Mouse (Mus musculus) ES-E14 (cell line): ENCODE data around the gene Ranbp6. TPM values are rescaled to one million over a fixed set of nuclear protein-coding genes. Genes with fewer than 3 reads are reported as not detected.

Experiments
- DNase-seq: peaks from one replicate; pipeline ENCODE4 v3.0.0-alpha.2; 2013; ENCODE audit warnings: low read depth, low spot score
- H3K27ac ChIP-seq: 2 replicates; pipeline ENCODE4 v1.5.1; 2012; ENCODE audit warnings: low read depth, mild to moderate bottlenecking, low read length, moderate library complexity, mixed read lengths; ENCODE audit not compliant: poor library complexity, insufficient read depth, severe bottlenecking
- H3K36me3 ChIP-seq: 2 replicates; pipeline ENCODE4 v1.6.1; 2012; ENCODE audit warnings: mild to moderate bottlenecking, low read length, moderate library complexity, mixed read lengths; ENCODE audit not compliant: control insufficient read depth, poor library complexity, insufficient read depth, severe bottlenecking
- H3K4me1 ChIP-seq, 2 experiments: fragments of 150-350 bp in 1 of 2; sonication (generic) in 1 of 2; 2 replicates each; pipeline ENCODE4 v1.6.1; 2012; ENCODE audit warnings: low read length in 2 of 2, mild to moderate bottlenecking in 1 of 2, mixed read lengths in 1 of 2; ENCODE audit not compliant: control insufficient read depth in 2 of 2, insufficient read depth in 2 of 2, poor library complexity in 1 of 2
- H3K4me3 ChIP-seq, 2 experiments: fragments of 150-350 bp in 1 of 2; sonication (generic) in 1 of 2; 2 replicates each; pipeline ENCODE4 v1.5.1; 2012; ENCODE audit warnings: low read length in 2 of 2, low read depth in 1 of 2, mild to moderate bottlenecking in 1 of 2, mixed read lengths in 1 of 2; ENCODE audit not compliant: insufficient read depth in 1 of 2, poor library complexity in 1 of 2, severe bottlenecking in 1 of 2
- H3K9ac ChIP-seq: 2 replicates; pipeline ENCODE4 v1.6.1; 2012; ENCODE audit warnings: low read depth, mild to moderate bottlenecking, low read length, mixed read lengths; ENCODE audit not compliant: poor library complexity, insufficient read depth, severe bottlenecking
- H3K9me3 ChIP-seq: fragments of 150-350 bp; sonication (generic); 2 replicates; pipeline ENCODE4 v1.6.1; 2012; ENCODE audit warnings: low read depth, mild to moderate bottlenecking, low read length; ENCODE audit not compliant: control insufficient read depth, insufficient read depth
- CHD2 ChIP-seq: IDR thresholded peaks from 2 replicates; pipeline ENCODE4 v1.6.1; 2014; ENCODE audit warnings: mild to moderate bottlenecking, low read depth, low read length, inconsistent platforms
- HCFC1 ChIP-seq: IDR thresholded peaks from 2 replicates; pipeline ENCODE4 v1.6.1; 2012; ENCODE audit warnings: low read length, inconsistent platforms, borderline replicate concordance; ENCODE audit not compliant: insufficient read depth
- MAFK ChIP-seq: IDR thresholded peaks from 2 replicates; pipeline ENCODE4 v1.6.1; 2014; ENCODE audit warnings: mild to moderate bottlenecking, low read depth, low read length, inconsistent platforms; ENCODE audit not compliant: insufficient read depth
- ZC3H11A ChIP-seq: IDR thresholded peaks from 2 replicates; pipeline ENCODE4 v1.6.1; 2012; ENCODE audit warnings: low read depth, mild to moderate bottlenecking, inconsistent platforms, low read length, borderline replicate concordance
- ZNF384 ChIP-seq: IDR thresholded peaks from 2 replicates; pipeline ENCODE4 v1.6.1; 2012; ENCODE audit warnings: low read depth, low read length, inconsistent platforms
- in situ Hi-C, 2 experiments: fragments of 600-800 bp; cut with MboI; formaldehyde crosslinking; loops; one replicate each; pipeline ENCODE4 v1.15.1; 2025; ENCODE audit warnings: low sequenced_read_pairs in 2 of 2, inconsistent platforms in 1 of 2; ENCODE audit not compliant: unreplicated experiment in 2 of 2
- total RNA-seq: library from RNA; depleted of rRNA; stranded (reverse); fragments of 300-350 nt; gene quantifications from 2 replicates; pipeline ENCODE4 v1.2.3, GENCODE M21; 2012

Ranbp6 gene
- total RNA-seq, 1 experiment = 11.3 TPM

DNA sequence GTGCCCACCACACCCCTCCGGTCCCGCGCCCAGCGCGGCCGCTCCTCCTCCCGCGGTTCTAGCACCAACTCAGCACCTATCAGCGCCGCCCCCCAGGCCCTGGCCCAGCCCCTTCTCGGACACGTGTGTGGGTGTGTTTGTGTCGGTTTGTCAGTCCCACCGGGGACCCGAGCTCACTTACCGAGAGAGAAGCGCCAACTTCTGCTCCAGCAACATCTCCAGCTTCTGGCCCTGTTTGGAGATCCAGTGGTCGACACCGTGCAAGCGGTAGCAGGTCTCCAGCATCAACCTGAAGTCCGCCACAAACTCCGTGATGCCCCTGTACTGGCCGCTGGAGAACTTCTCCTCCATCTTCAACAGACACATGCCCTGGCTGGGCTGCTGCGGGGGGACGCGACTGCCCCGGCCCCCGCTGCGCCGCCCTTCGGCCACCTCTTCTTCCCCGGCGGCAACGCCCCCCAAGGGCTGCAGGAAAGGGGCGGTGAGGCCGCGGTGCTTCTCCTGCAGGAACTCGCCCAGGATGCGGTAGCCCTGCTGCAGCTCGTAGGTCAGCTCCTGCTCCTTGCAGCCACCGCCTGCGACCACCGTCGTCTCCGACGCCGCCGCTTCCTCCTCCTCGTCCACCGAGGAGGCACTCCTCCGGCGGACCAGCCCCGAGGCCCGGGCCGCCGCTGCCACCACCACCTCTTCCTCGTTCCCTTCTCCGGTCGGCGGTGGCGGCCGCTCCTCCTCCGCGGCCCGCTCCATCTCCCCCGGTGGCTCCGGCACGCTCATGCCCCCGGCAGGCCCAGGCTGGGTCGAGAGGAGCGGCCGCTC, 7.5 kb downstream of the Ranbp6 start:
- in situ Hi-C loops = no loop called here
- peaks cover 1 to 5% of the 10 kb centered on the region in 2 experiments; a peak in 1 of 4 replicates for H3K4me1 ChIP-seq
- no peaks in the 10 kb centered on the region for H3K9me3 ChIP-seq
- peak overlapping the region; percentile 88 to 95 for H3K4me3 ChIP-seq
- DNase-seq = peak; percentile 54
- peak overlapping the region; percentile 87; the same call in 1 of the 2 replicates for H3K27ac ChIP-seq
- TF ChIP-seq HCFC1 (peak; percentile 11; the same call in 1 of the 2 replicates), MAFK (no peak)
- H3K36me3 ChIP-seq = 0 out of 2 replicates have a peak, but pooled peaks cover 2% of the 10 kb centered on the region
- peak overlapping the region; percentile 91 for H3K9ac ChIP-seq

DNA sequence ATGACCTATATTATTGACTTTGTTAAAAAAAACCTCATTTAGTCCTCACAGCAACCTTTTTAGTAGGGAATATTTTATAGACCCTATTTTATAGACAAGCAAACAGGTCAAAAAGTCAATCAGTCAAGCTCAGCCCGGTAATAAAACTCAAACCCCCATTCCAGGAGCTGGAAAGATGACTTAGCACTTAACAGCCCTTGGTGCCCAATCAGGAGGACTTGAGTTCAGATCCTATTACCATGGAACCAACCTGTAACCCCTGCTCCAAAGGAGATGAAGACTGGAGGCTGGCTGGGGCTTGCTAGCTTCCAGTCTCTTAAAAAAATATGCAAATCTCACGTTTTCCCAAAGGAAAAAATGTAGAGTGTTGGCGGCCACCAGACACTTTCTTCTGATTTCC, 8.8 kb downstream of the Ranbp6 start:
- Histone ChIP-seq H3K4me3 (peak overlapping the region in 1 of 2 experiments; percentile 88; a peak in 1 of 4 replicates), H3K4me1 (peaks cover 1 to 5% of the 10 kb centered on the region in 2 experiments; a peak in 1 of 4 replicates), H3K27ac (no peak overlapping the region), H3K36me3 (no peaks in the 10 kb centered on the region), H3K9me3 (no peaks in the 10 kb centered on the region), H3K9ac (no peak overlapping the region)
- DNase-seq = no peak
- TF ChIP-seq ZC3H11A (no peak), CHD2 (no peak), MAFK (no peak), HCFC1 (no peak), ZNF384 (no peak)
- in situ Hi-C loops = no loop called here

DNA sequence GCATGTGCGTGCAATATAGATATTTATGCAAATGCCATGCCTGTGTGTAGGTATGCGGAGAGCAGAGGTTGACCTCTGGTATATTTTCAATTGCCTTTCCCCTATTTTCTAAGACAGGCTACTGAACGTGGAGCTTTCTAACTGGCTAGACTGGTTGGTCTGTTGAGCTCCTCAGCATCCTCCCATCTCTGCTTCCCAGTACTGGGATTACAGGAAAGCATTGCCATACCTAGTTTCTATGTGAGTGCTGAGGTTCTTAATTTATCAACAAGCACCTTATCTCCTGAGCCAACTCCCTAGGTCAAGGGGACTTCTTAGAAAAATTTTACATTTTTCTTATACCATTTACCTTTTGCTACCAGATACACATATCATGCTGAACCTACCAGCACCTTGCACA, 15.4 kb downstream of the Ranbp6 start:
- no peak overlapping the region for H3K9ac ChIP-seq
- no peak overlapping the region for H3K4me3 ChIP-seq
- TF ChIP-seq CHD2 = no peak
- TF ChIP-seq HCFC1 = no peak
- TF ChIP-seq MAFK = no peak
- no peak for TF ChIP-seq ZC3H11A
- TF ChIP-seq ZNF384 = no peak
- H3K27ac ChIP-seq = no peak overlapping the region
- no peaks in the 10 kb centered on the region for H3K9me3 ChIP-seq
- no peaks in the 10 kb centered on the region for H3K36me3 ChIP-seq
- in situ Hi-C loops = no loop called here
- no peak for DNase-seq
- H3K4me1 ChIP-seq = no peaks in the 10 kb centered on the region; a peak in 1 of 4 replicates

DNA sequence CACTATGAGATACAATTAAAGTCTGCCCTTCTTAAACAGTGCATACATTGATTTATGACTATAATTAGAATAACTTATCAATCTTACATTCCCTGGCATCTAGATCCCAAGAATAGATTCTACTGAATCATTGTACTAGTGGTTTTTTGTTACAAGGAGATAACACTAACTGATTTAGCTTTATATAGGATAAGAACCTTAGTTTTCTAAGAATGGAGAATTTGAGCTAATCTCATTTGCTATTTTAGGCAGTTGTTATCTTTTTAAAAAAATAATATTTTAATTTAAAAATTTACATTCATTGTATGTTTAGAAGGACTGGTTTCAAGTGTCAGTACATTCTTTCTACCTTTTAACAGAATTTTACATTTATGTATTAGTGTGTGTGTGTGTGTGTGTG, 24.8 kb downstream of the Ranbp6 start:
- H3K4me1 ChIP-seq = no peaks in the 10 kb centered on the region
- no peaks in the 10 kb centered on the region for H3K9me3 ChIP-seq
- no peak for DNase-seq
- no peak overlapping the region for H3K9ac ChIP-seq
- in situ Hi-C loops = no loop called here
- H3K36me3 ChIP-seq = no peaks in the 10 kb centered on the region
- no peak for TF ChIP-seq MAFK
- no peak for TF ChIP-seq ZC3H11A
- no peak for TF ChIP-seq ZNF384
- no peak for TF ChIP-seq CHD2
- TF ChIP-seq HCFC1 = no peak
- no peak overlapping the region for H3K27ac ChIP-seq
- no peak overlapping the region for H3K4me3 ChIP-seq
